In genomic region chr12:111037241-111038180, GRCm38 (mm10) we compare ENCODE assay signal across 8 mouse cellular contexts. TPM values are rescaled to one million over a fixed set of nuclear protein-coding genes. Genes with fewer than 3 reads are reported as not detected.
DNase-seq lines count a peak whose midpoint lies in the region; ATAC-seq lines count a peak whose summit lies in the region.

No protein-coding gene starts in this region.

- H3K27ac ChIP-seq in heart, embryonic 13.5 days (replicated peaks), result peak overlapping the region; percentile 100
- peak overlapping the region; percentile 99 for H3K27ac ChIP-seq in kidney, embryonic 15.5 days
- H3K27ac ChIP-seq in stomach, embryonic 14.5 days (ENCODE audit: low read length), result peak overlapping the region; percentile 99

- peak; percentile 21 for DNase-seq in urinary bladder, postnatal 14 days (ENCODE audit: low spot score)
- DNase-seq in urinary bladder, postnatal 25 days (ENCODE audit: low spot score), result no peak
- DNase-seq in cerebellum, postnatal 25 days, result peak; percentile 31 to 38
- peak; percentile 12 for DNase-seq in lung, postnatal 14 days

- H3K4me1 ChIP-seq in heart, embryonic 13.5 days, result peaks cover 33% of the 10 kb centered on the region
- H3K4me1 ChIP-seq in kidney, embryonic 15.5 days, result peaks cover 34% of the 10 kb centered on the region
- H3K4me1 ChIP-seq in stomach, embryonic 14.5 days (ENCODE audit: control insufficient read depth, insufficient read depth, low read length), result peaks cover 14% of the 10 kb centered on the region; the same call in 1 of the 2 replicates

- H3K27me3 ChIP-seq in heart, embryonic 13.5 days (replicated peaks), result no peaks in the 10 kb centered on the region
- no peaks in the 10 kb centered on the region for H3K27me3 ChIP-seq in kidney, embryonic 15.5 days
- no peaks in the 10 kb centered on the region for H3K27me3 ChIP-seq in stomach, embryonic 14.5 days (ENCODE audit: control insufficient read depth, insufficient read depth, low read length)

- no peaks in the 10 kb centered on the region for H3K9me3 ChIP-seq in heart, embryonic 13.5 days
- no peaks in the 10 kb centered on the region for H3K9me3 ChIP-seq in kidney, embryonic 15.5 days (replicated peaks)
- no peaks in the 10 kb centered on the region for H3K9me3 ChIP-seq in stomach, embryonic 14.5 days (ENCODE audit: control insufficient read depth, low read depth, low read length)

- peaks cover 4% of the 10 kb centered on the region for H3K36me3 ChIP-seq in heart, embryonic 13.5 days
- peaks cover 4% of the 10 kb centered on the region for H3K36me3 ChIP-seq in kidney, embryonic 15.5 days
- H3K36me3 ChIP-seq in stomach, embryonic 14.5 days (ENCODE audit: control insufficient read depth, insufficient read depth, low read length), result no peaks in the 10 kb centered on the region

- ATAC-seq in heart, embryonic 13.5 days (ENCODE audit: extremely low read depth, insufficient number of reproducible peaks, low FRiP score, low TSS enrichment), result no peak
- no peak for ATAC-seq in kidney, embryonic 15.5 days (replicated peaks; ENCODE audit: low FRiP score)
- no peak for ATAC-seq in stomach, embryonic 14.5 days (ENCODE audit: insufficient number of reproducible peaks, insufficient read depth, low FRiP score, low read depth)
- no peak for ATAC-seq in inflammation-experienced regulatory T-cells, adult 6 months

- peak overlapping the region; percentile 94 for H3K9ac ChIP-seq in heart, embryonic 13.5 days
- H3K9ac ChIP-seq in kidney, embryonic 15.5 days, result peak overlapping the region; percentile 61
- peak overlapping the region; percentile 77; the same call in 1 of the 2 replicates for H3K9ac ChIP-seq in stomach, embryonic 14.5 days (replicated peaks; ENCODE audit: low read depth, low read length)

- peak overlapping the region; percentile 92 for H3K4me3 ChIP-seq in heart, embryonic 13.5 days
- H3K4me3 ChIP-seq in kidney, embryonic 15.5 days (replicated peaks), result peak overlapping the region; percentile 97
- peak overlapping the region; percentile 87 for H3K4me3 ChIP-seq in stomach, embryonic 14.5 days (ENCODE audit: low read depth, low read length)

- peak overlapping the region; percentile 94 for H3K4me2 ChIP-seq in heart, embryonic 13.5 days
- H3K4me2 ChIP-seq in kidney, embryonic 15.5 days, result peak overlapping the region; percentile 95
- peak overlapping the region; percentile 87 for H3K4me2 ChIP-seq in stomach, embryonic 14.5 days (replicated peaks; ENCODE audit: low read depth, low read length)

- 48% methylated on average over 18 of the region's 18 CpGs for WGBS in heart, embryonic 13.5 days
- WGBS in kidney, embryonic 15.5 days, result 45% methylated on average over 18 of the region's 18 CpGs
- WGBS in stomach, embryonic 14.5 days, result 50% methylated on average over 18 of the region's 18 CpGs

RNA-seq across cellular contexts. Expression of gene Rcor1, which starts 1.6 kb away (rescaled TPM):
- 5.4 and 6.7 TPM in 2 replicates for polyA plus RNA-seq in heart, embryonic 13.5 days (2015; fragmentation: Nextera tagmentation; extraction: Ambion mirVana)
- polyA plus RNA-seq in kidney, embryonic 15.5 days (2015; fragmentation: Nextera tagmentation; extraction: Ambion mirVana), result 10.0 and 10.5 TPM in 2 replicates
- 17.6 and 19.2 TPM in 2 replicates for polyA plus RNA-seq in stomach, embryonic 14.5 days (2014; fragmentation: Nextera tagmentation; extraction: Ambion mirVana)
- polyA plus RNA-seq in inflammation-experienced regulatory T-cells, adult 6 months (2017; shearing (Covaris generic)), result 10 to 100 TPM; 13.6 to 19.7 (median 14.7) TPM

RNA-seq across cellular contexts. Expression of gene Ankrd9, which starts 58.7 kb away (rescaled TPM):
- polyA plus RNA-seq in heart, embryonic 13.5 days (2015; fragmentation: Nextera tagmentation; extraction: Ambion mirVana), result 13.5 and 13.7 TPM in 2 replicates
- 12.1 and 14.0 TPM in 2 replicates for polyA plus RNA-seq in kidney, embryonic 15.5 days (2015; fragmentation: Nextera tagmentation; extraction: Ambion mirVana)
- polyA plus RNA-seq in stomach, embryonic 14.5 days (2014; fragmentation: Nextera tagmentation; extraction: Ambion mirVana), result 10.3 and 10.4 TPM in 2 replicates
- polyA plus RNA-seq in inflammation-experienced regulatory T-cells, adult 6 months (2017; shearing (Covaris generic)), result 1 to 10 TPM in 1 of 3 experiments, under 1 TPM in 2; 0.28 to 1.4 (median 0.61) TPM
